Mouse (Mus musculus) heart, postnatal 36 days (tissue): ENCODE data around the gene Ostf1. TPM values are rescaled to one million over a fixed set of nuclear protein-coding genes. Genes with fewer than 3 reads are reported as not detected.

Experiments
- DNase-seq, 2 experiments: peaks; one replicate each; pipeline ENCODE4 v3.0.0; 2021 to 2022
- intact Hi-C: fragments of 180-260 bp; cut with DNase I; formaldehyde crosslinking; loops from one replicate; pipeline ENCODE4 v1.15.1; 2025
- total RNA-seq, 2 experiments: library from RNA; stranded (reverse); gene quantifications; 2 replicates each; pipeline ENCODE4 v1.2.3; 2021

Gene Ostf1
- total RNA-seq, 2 experiments from 2014 or later, result 37.8 to 42.5 TPM

GRCm38 (mm10) chr19:18578216-18579011 is 53.2 kb downstream of the Ostf1 start:
- intact Hi-C loops, result no loop called here
- no peak for DNase-seq

- intact Hi-C loops, result no loop called here
These were observed 54.3 kb downstream of the Ostf1 start for GRCm38 (mm10) chr19:18577348-18577747.

GRCm38 (mm10) chr19:18575891-18576290 is 55.7 kb downstream of the Ostf1 start:
- intact Hi-C loops, result no loop called here
- no peak for DNase-seq

More at GRCm38 (mm10) chr19:18577348-18577747, 54.3 kb downstream of the Ostf1 start:
- DNase-seq, result no peak

- DNase-seq, result no peak
- intact Hi-C loops, result no loop called here
These were observed 57.7 kb downstream of the Ostf1 start for GRCm38 (mm10) chr19:18573907-18574306.

- intact Hi-C loops, result no loop called here
- no peak for DNase-seq
These were observed 58.2 kb downstream of the Ostf1 start for GRCm38 (mm10) chr19:18573443-18573842.

GRCm38 (mm10) chr19:18569496-18569895 is 62.1 kb downstream of the Ostf1 start:
- no peak for DNase-seq
- intact Hi-C loops, result no loop called here

- no peak for DNase-seq
- intact Hi-C loops, result no loop called here
These were observed 62.7 kb downstream of the Ostf1 start for GRCm38 (mm10) chr19:18568828-18569430.

GRCm38 (mm10) chr19:18567936-18568827 is 63.4 kb downstream of the Ostf1 start:
- no peak for DNase-seq
- intact Hi-C loops, result no loop called here

GRCm38 (mm10) chr19:18567501-18567900 is 64.1 kb downstream of the Ostf1 start:
- intact Hi-C loops, result no loop called here
- no peak for DNase-seq

- DNase-seq, result no peak
- intact Hi-C loops, result loop anchor here (10.0 kb wide), 1 partner anchor 277 kb away; no protein-coding TSS in a partner anchor
These were observed 73.9 kb downstream of the Ostf1 start for GRCm38 (mm10) chr19:18557708-18558107.

GRCm38 (mm10) chr19:18555645-18556044 is 76.0 kb downstream of the Ostf1 start:
- DNase-seq, result no peak
- intact Hi-C loops, result loop anchor here (10.0 kb wide), 1 partner anchor 279 kb away; no protein-coding TSS in a partner anchor

GRCm38 (mm10) chr19:18548668-18549067 is 83.0 kb downstream of the Ostf1 start:
- intact Hi-C loops, result loop anchor here (1.0 to 5.0 kb wide), 4 partner anchors 676 to 1426 kb away; no protein-coding TSS in a partner anchor

More at GRCm38 (mm10) chr19:18548668-18549067, 83.0 kb downstream of the Ostf1 start:
- peak; percentile 61 to 64 for DNase-seq

Other genes starting within 250 kb of the Ostf1 start
- 1 to 10 TPM; 2.6 to 3.0 TPM for gene Nmrk1, start 127 bp upstream of the Ostf1 start, total RNA-seq
- 10 to 100 TPM; 32.2 to 35.5 TPM for gene Carnmt1, start 38.9 kb upstream of the Ostf1 start, total RNA-seq
- 10 to 100 TPM in 1 of 2 experiments, 1 to 10 TPM in 1; 8.6 to 11.1 TPM for gene D030056L22Rik, start 81.4 kb upstream of the Ostf1 start, total RNA-seq
- gene Trpm6, start 118.2 kb upstream of the Ostf1 start, total RNA-seq, result under 1 TPM; 0.11 TPM